Mouse (Mus musculus) CH12.LX (cell line): ENCODE data around the gene Lrrc10. TPM values are rescaled to one million over a fixed set of nuclear protein-coding genes. Genes with fewer than 3 reads are reported as not detected.
"Not testable (repeated sequence)": the region's sequence is repeated elsewhere in the genome, so short reads cannot be mapped to it uniquely, and the experiment has no call there.

ENCODE experiments used
- DNase-seq: peaks from one replicate; pipeline ENCODE4 v3.0.0-alpha.2; 2013; ENCODE audit errors: extremely low read depth
- H3K27ac ChIP-seq: 2 replicates; pipeline ENCODE4 v1.5.1; 2012; ENCODE audit warnings: low read depth, mild to moderate bottlenecking, control low read depth, moderate library complexity; ENCODE audit not compliant: insufficient read depth
- H3K27me3 ChIP-seq: replicated peaks from 2 replicates; pipeline ENCODE3; 2012; ENCODE audit warnings: inconsistent platforms
- H3K36me3 ChIP-seq, 2 experiments: replicated peaks in 1 of 2; 2 replicates each; pipeline versions ENCODE3 to v1.6.1; 2012; ENCODE audit warnings: inconsistent platforms in 1 of 2, low read length in 1 of 2, mild to moderate bottlenecking in 1 of 2, mixed read lengths in 1 of 2, moderate library complexity in 1 of 2; ENCODE audit not compliant: control insufficient read depth in 1 of 2, insufficient read depth in 1 of 2
- H3K4me1 ChIP-seq, 2 experiments: 2 replicates each; pipeline ENCODE4 v1.6.1; 2012; ENCODE audit warnings: inconsistent platforms in 1 of 2, moderate library complexity in 1 of 2; ENCODE audit not compliant: insufficient read depth in 2 of 2, control insufficient read depth in 1 of 2
- H3K4me2 ChIP-seq: 2 replicates; pipeline ENCODE4 v1.6.1; 2012; ENCODE audit warnings: low read depth, mild to moderate bottlenecking, control low read depth; ENCODE audit not compliant: poor library complexity, insufficient read depth, severe bottlenecking
- H3K4me3 ChIP-seq, 3 experiments: fragments of 150-350 bp in 1 of 3; sonication (generic) in 1 of 3; replicated peaks in 1 of 3; 2 replicates each; pipeline versions ENCODE3 to v1.5.1; 2011 to 2012; ENCODE audit warnings: low read depth in 2 of 3, low read length in 2 of 3, mild to moderate bottlenecking in 2 of 3, moderate library complexity in 2 of 3, control low read depth in 1 of 3, improper control_type of control experiment in 1 of 3, inconsistent platforms in 1 of 3, mixed read lengths in 1 of 3; ENCODE audit not compliant: poor library complexity in 1 of 3
- H3K79me2 ChIP-seq: replicated peaks from 2 replicates; pipeline ENCODE4 v1.6.1; 2012; ENCODE audit warnings: mild to moderate bottlenecking, moderate library complexity; ENCODE audit not compliant: control insufficient read depth, poor library complexity, insufficient read depth, severe bottlenecking; ENCODE audit errors: extremely low read depth
- H3K9ac ChIP-seq: 2 replicates; pipeline ENCODE4 v1.6.1; 2012; ENCODE audit warnings: low read depth, mild to moderate bottlenecking, control low read depth, moderate library complexity; ENCODE audit not compliant: insufficient read depth
- H3K9me3 ChIP-seq: replicated peaks from 2 replicates; pipeline ENCODE3; 2012; ENCODE audit warnings: low read length, inconsistent platforms, mixed read lengths
- BHLHE40 ChIP-seq: IDR thresholded peaks from 2 replicates; pipeline ENCODE4 v1.6.1; 2011; ENCODE audit warnings: mild to moderate bottlenecking, low read depth, low read length, improper control_type of control experiment
- CTCF ChIP-seq, 2 experiments: IDR thresholded peaks in 1 of 2; conservative IDR thresholded peaks in 1 of 2; 2 replicates each; pipeline ENCODE4 v1.5.1; 2011 to 2012; ENCODE audit warnings: low read depth in 2 of 2, low read length in 2 of 2, improper control_type of control experiment in 1 of 2, inconsistent platforms in 1 of 2, mild to moderate bottlenecking in 1 of 2, moderate library complexity in 1 of 2
- E2F4 ChIP-seq: IDR thresholded peaks from 2 replicates; pipeline ENCODE4 v1.6.1; 2011; ENCODE audit warnings: low read depth, low read length, improper control_type of control experiment; ENCODE audit not compliant: insufficient replicate concordance
- ELF1 ChIP-seq: IDR thresholded peaks from 2 replicates; pipeline ENCODE4 v1.6.1; 2014; ENCODE audit warnings: low read depth, mild to moderate bottlenecking, inconsistent platforms, low read length, improper control_type of control experiment
- GABPA ChIP-seq: IDR thresholded peaks from 2 replicates; pipeline ENCODE4 v1.6.1; 2012; ENCODE audit warnings: low read depth, low read length, improper control_type of control experiment, inconsistent platforms; ENCODE audit not compliant: insufficient replicate concordance
- IRF4 ChIP-seq: IDR thresholded peaks from 2 replicates; pipeline ENCODE4 v1.6.1; 2014; ENCODE audit warnings: low read depth, mild to moderate bottlenecking, inconsistent platforms, low read length, improper control_type of control experiment
- JUN ChIP-seq: IDR thresholded peaks from 2 replicates; pipeline ENCODE4 v1.6.1; 2011; ENCODE audit warnings: low read depth, mild to moderate bottlenecking, low read length, improper control_type of control experiment, moderate library complexity; ENCODE audit not compliant: insufficient read depth
- MXI1 ChIP-seq: IDR thresholded peaks from 2 replicates; pipeline ENCODE4 v1.6.1; 2011; ENCODE audit warnings: mild to moderate bottlenecking, low read depth, low read length, improper control_type of control experiment
- NRF1 ChIP-seq: IDR thresholded peaks from 2 replicates; pipeline ENCODE4 v1.6.1; 2014; ENCODE audit warnings: low read depth, mild to moderate bottlenecking, inconsistent platforms, low read length, improper control_type of control experiment, moderate library complexity
- PAX5 ChIP-seq: IDR thresholded peaks from 2 replicates; pipeline ENCODE4 v1.6.1; 2012; ENCODE audit warnings: low read length, inconsistent platforms, mixed read lengths
- POLR2A ChIP-seq: IDR thresholded peaks from 2 replicates; pipeline ENCODE4 v1.6.1; 2011; ENCODE audit warnings: low read depth, mild to moderate bottlenecking, improper control_type of control experiment, low read length
- RCOR1 ChIP-seq: conservative IDR thresholded peaks from 2 replicates; pipeline ENCODE4 v1.6.1; 2012; ENCODE audit warnings: low read depth, mild to moderate bottlenecking, inconsistent platforms, low read length, improper control_type of control experiment
- SIN3A ChIP-seq: IDR thresholded peaks from 2 replicates; pipeline ENCODE4 v1.6.1; 2012; ENCODE audit warnings: low read length, improper control_type of control experiment, inconsistent platforms
- TBP ChIP-seq: conservative IDR thresholded peaks from 2 replicates; pipeline ENCODE4 v1.6.1; 2011; ENCODE audit warnings: low read depth, low read length, improper control_type of control experiment
- USF1 ChIP-seq: IDR thresholded peaks from 2 replicates; pipeline ENCODE4 v1.6.1; 2014; ENCODE audit warnings: low read depth, mild to moderate bottlenecking, inconsistent platforms, low read length, improper control_type of control experiment
- USF2 ChIP-seq: conservative IDR thresholded peaks from 2 replicates; pipeline ENCODE4 v1.6.1; 2011; ENCODE audit warnings: low read depth, low read length, improper control_type of control experiment
- ZC3H11A ChIP-seq: IDR thresholded peaks from 2 replicates; pipeline ENCODE4 v1.6.1; 2012; ENCODE audit warnings: low read depth, mild to moderate bottlenecking, inconsistent platforms, low read length, improper control_type of control experiment
- ZMIZ1 ChIP-seq: IDR thresholded peaks from 2 replicates; pipeline ENCODE4 v1.6.1; 2012; ENCODE audit warnings: low read depth, mild to moderate bottlenecking, inconsistent platforms, low read length, improper control_type of control experiment
- ZNF384 ChIP-seq: IDR thresholded peaks from 2 replicates; pipeline ENCODE4 v1.6.1; 2012; ENCODE audit warnings: low read depth, low read length, improper control_type of control experiment, inconsistent platforms
- dilution Hi-C: fragments of 300-500 bp; cut with MboI; formaldehyde crosslinking; loops from 2 replicates; pipeline ENCODE4 v1.14.3; 2020; ENCODE audit warnings: low sequenced_read_pairs; ENCODE audit not compliant: extremely low pct_unique_long_range_greater_than_20kb, extremely low pct_ligation_motif_present
- in situ Hi-C: fragments of 300-500 bp; cut with MboI; formaldehyde crosslinking; loops from 3 replicates; pipeline ENCODE4 v1.14.3; 2019; ENCODE audit warnings: low sequenced_read_pairs, low pct_ligation_motif_present, low pct_unique_long_range_greater_than_20kb, mixed read lengths
- polyA plus RNA-seq: library from polyadenylated mRNA; unstranded; fragments of >175 nt; gene quantifications from 2 replicates; pipeline ENCODE4 v1.2.1, GENCODE M21; 2012; ENCODE audit warnings: low read depth; ENCODE audit not compliant: insufficient read length
- total RNA-seq, 2 experiments: library from RNA; depleted of rRNA; stranded (reverse); fragments of 300-350 nt in 1 of 2; fragments of >200 nt in 1 of 2; gene quantifications; 2 replicates each; pipeline ENCODE4 v1.2.3; 2012 to 2014

Gene Lrrc10
- total and polyA plus RNA-seq, 3 experiments, result not detected

GRCm38 (mm10) chr10:117042295-117042694 is 2.8 kb upstream of the Lrrc10 start:
- H3K27ac ChIP-seq, result no peak overlapping the region
- H3K27me3 ChIP-seq, result no peaks in the 10 kb centered on the region
- DNase-seq, result no peak
- H3K4me3 ChIP-seq, result no peak overlapping the region
- H3K9ac ChIP-seq, result no peak overlapping the region
- no peaks in the 10 kb centered on the region for H3K4me1 ChIP-seq
- no peaks in the 10 kb centered on the region for H3K9me3 ChIP-seq
- no peak for TF ChIP-seq USF2
- no peak for TF ChIP-seq ZMIZ1
- TF ChIP-seq RCOR1, result no peak
- TF ChIP-seq JUN, result no peak
- no peak for TF ChIP-seq PAX5
- TF ChIP-seq NRF1, result no peak
- TF ChIP-seq IRF4, result no peak
- TF ChIP-seq MXI1, result no peak
- TF ChIP-seq BHLHE40, result no peak
- TF ChIP-seq ZC3H11A, result no peak
- TF ChIP-seq E2F4, result no peak
- TF ChIP-seq CTCF (conservative IDR thresholded peaks at IDR 0.05 in 1 of 2, IDR thresholded peaks at IDR 0.05 in 1 of 2; ENCODE audit: low read depth in 2 of 2, low read length in 2 of 2), result no peak
- no peak for TF ChIP-seq ZNF384
- TF ChIP-seq USF1, result no peak
- TF ChIP-seq ELF1, result no peak
- no peak for TF ChIP-seq POLR2A
- TF ChIP-seq GABPA, result no peak
- TF ChIP-seq TBP, result no peak
- TF ChIP-seq SIN3A, result no peak
- TF ChIP-seq, all 38 proteins: peak for 0
- in situ Hi-C loops (loop anchor here (25.0 kb wide), 1 partner anchor 705 kb away; no protein-coding TSS in a partner anchor), dilution Hi-C loops (no loop called here)
- Histone ChIP-seq H3K79me2 (no peaks in the 10 kb centered on the region), H3K4me2 (no peak overlapping the region), H3K36me3 (peaks cover 0 to 10% of the 10 kb centered on the region in 2 experiments)

GRCm38 (mm10) chr10:117043497-117044166 is 1.5 kb upstream of the Lrrc10 start:
- H3K4me1 ChIP-seq, DNase-seq, H3K9ac ChIP-seq, H3K79me2 ChIP-seq, H3K4me3 ChIP-seq, H3K27ac ChIP-seq, H3K9me3 ChIP-seq, H3K27me3 ChIP-seq, H3K4me2 ChIP-seq, dilution Hi-C loops: not testable (repeated sequence)
- peaks cover 0 to 16% of the 10 kb centered on the region in 2 experiments for H3K36me3 ChIP-seq
- in situ Hi-C loops, result loop anchor here (25.0 kb wide), 1 partner anchor 706 kb away; no protein-coding TSS in a partner anchor
